Mouse (Mus musculus): ENCODE measurements around the gene Dtnb.

Dtnb gene

DNA sequence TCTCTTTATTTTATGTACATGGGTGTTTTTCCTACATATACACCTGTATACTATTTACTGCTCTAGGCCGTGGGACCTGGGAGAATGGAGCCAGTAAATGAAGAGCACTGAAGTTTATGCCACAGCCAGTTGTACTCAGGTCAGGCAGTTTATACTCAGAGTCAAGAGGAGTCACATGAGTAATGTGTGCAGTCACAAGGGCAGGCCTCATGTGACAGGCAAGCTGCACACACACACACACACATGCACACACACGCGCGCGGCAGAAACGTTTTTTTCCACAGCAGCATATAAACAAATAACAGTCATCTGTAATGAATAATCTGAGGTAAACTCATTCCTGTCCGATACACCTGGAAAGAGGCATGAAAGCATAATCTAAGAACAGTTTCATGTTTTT, 164.8 kb downstream of the Dtnb start:
- DNase-seq = no peak

DNA sequence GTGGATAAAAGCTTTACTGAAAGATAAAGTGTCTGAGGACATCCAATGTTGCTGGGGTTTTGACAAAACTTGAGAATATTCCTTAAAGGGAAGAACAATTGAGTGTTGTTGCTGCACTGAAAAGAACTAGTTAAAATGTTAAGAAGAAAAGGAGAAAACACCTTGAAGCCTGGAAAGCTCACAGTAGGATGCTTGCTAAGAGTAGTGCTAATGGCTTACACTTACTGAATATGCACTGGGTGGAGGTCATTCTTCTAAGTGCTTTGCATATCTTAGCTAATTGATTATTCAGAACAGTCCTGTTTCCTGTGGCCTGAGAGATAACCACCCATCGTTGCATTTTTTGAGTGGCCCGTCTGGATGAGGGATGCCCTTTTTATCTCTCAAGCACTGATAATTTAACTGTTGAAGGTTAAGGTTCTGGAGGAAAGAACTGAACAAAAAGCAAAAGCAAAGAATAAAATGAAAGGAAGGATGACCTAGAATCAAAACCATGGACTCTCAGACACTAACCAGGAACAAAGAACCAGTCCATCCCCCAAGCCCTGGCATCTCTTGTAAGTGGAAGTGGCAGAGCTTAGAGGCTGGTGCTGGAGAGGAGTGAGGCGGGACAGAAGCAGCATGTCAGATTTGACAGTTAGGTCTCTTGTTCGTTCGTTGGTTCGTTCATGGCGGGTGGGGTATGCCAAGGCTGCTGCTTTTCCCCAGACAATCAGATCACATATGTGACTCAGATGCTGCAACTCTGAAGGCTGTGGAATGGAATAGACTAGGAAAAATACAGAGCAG, 166.8 kb downstream of the Dtnb start:
- no peak for DNase-seq

DNA sequence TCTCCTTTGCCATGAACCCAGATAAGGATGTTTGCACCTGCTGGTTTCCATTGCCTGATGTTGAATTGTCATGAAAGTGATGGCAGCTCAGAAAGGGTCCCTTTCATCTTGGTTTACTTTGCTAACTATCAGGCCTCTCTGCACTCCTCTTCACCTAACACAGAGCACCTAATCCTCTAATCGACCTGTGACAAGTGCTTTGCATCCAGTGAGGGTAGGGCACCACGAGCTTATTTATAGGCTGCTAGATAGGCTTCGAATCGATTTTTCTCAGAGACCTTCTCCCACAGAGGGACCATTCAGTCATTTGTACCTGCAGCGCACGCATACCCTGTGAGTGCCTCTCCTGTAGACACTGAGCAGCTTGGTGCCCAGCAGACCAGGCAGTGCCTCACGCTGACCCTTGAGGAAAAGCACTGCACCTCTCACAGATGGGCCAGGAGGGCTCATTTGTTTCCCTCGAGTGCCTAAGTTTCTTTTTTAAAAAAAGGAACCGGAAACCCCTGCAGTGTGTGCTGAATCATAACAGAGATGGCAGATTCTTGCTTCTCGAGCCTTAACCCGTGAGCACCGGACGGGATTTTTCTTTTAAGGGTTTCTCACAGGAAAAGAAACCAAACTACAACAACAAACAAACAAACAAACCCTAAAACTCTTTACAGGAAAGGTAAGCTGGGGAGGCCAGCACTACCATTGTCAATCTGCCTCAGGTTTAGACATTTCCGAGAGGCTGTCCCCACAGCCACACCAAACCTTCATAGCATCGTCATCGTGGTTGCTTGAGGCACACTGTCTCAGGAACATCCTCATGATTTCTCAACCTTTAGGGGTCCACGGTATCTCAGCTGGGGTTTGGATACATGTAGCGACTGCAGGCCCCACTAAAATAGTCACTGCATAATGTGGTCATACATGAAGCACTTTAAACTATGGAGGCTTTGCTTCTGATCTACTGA, 167.8 kb downstream of the Dtnb start:
- DNase-seq = no peak

DNA sequence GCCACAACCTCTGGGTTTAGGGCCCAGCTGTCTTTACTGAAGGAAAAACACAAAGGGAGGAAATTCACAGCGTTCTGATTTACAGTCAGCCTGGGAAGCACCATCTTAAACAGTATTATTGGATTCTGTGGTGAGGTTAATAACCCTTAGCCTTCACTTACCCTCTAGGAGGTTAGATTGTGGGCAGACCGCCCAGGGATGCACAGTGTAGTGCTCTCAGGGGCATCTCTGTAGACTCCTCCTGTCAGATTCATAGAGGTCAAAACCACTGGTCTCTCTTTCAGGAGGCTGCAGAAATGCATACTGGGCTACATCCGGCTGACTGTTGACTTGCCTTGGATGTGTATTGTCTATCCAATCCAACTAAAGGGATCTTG, 168.5 kb downstream of the Dtnb start:
- DNase-seq = no peak

DNA sequence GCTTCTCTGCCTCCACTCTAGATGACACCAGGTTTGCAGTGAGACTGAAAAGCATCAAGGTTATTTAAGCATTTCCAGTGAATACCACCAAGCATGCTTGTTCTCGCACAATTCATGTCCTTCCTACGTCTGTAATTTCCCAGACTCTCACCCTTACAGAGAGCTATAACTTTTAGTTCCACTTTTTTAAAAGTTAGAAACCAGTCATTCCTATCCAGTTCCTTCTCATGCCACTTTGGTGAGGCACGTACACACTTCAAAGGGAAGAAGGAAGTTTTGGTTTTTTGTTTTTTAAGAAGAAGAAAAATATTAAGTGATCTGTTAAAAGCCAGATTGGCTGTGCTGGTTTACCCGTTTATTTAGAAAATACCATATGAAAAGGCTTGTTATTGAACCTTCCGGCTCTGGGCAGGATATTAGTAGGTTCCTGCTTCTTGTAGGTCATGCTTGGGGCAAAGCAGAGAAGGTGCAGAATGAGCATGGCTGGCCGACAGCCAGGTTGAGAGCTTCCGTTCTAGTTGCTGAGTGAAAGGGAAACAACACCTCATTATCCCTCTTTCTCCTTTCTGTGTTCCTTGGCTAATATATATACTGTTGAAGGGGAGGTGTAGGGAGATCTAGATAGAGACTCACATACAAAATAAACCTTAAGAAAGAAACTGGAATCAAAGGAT, 173.4 kb downstream of the Dtnb start:
- no peak for DNase-seq

DNA sequence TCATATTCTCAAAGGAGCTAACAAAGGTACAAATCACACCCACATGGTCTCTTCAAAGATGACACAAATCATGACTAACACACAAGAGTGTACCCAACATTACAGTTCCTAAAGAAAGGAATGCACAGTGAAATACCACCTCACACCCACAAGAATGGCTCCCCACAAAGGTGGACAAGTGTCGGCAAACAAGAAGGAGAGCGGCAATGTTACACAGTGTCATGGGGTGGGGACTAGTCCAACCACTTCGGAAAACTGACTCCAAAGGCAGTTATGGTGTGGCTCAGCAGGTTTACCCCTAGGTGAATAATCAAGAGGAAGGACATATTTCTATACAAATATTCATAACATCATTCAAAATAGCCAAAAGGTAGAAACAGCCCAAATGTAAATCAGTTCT, 174.2 kb downstream of the Dtnb start:
- no peak for DNase-seq

DNA sequence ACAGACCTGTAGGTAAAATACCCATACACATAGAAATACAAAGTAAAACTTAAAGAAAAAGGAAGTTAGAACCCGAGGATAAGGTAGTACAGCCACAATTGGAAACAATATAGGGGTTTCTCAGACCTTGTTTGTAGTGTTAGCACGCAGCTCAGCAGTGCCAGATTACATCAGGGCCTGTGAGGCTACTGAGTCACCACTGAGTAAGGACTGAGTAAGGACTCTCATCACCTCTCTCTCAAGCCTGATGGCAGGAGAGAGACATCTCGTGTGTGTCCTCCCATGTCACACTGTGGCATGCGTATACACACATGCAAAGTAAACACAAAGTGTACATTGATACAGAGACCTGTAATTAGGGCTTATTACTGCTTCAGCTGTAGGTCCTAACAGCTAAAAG, 175.4 kb downstream of the Dtnb start:
- DNase-seq = no peak

DNA sequence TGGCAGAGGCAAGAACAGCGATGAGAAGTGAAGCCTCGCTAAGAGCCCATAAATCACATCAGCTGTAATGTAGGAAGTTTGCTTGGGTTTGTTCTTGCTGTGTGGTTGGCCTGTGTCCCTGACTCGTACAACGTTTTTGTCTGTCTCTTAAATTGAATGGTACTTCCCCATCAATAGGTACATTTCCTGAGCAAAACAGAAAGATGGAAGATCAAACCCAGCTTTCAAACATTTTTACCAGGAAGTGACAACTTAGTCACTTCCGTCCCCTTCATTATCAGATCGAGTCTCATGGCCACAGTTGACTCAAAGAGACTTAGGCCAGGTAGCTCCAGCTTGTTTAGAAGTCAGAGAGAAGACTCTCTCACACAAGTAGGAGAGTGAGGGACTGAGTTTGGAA, 183.3 kb downstream of the Dtnb start:
- no peak for DNase-seq

DNA sequence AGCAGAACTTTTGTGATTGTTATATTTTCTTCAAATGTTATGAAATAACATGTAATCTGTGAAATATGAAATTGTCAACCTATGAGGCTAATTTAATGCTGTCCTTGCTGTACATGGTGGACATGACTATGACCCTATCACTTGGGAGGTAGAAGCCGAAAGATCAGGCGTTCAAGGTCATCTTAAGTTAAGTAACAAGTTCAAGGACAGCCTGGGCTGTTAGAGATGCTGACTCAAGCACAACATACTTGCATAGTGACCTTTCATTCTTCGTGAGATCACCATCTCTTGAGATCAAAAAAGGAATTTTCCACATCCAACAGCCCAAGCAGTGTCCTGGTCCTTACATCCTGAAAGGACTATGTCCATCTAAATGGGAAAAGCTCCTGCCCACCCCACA, 184.0 kb downstream of the Dtnb start:
- DNase-seq = no peak

DNA sequence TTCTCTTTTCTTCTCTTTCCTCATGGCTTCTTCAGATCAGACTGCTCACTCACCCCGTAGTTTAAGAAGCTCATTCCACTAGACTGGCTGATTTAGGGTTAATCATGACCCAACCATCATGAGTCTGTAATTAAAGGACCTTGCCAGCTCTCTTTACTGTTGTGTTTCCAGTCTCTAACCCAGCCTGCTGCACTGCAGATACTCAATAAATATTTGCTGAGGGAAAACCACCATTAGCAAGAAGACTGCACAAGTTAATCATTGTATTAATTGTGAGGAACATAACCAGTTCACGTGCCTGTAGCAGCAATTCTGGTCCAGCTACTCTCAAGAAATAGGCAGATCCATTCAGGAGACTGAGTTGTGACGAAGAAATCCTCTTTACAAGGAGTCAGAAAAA, 185.9 kb downstream of the Dtnb start:
- DNase-seq = no peak

DNA sequence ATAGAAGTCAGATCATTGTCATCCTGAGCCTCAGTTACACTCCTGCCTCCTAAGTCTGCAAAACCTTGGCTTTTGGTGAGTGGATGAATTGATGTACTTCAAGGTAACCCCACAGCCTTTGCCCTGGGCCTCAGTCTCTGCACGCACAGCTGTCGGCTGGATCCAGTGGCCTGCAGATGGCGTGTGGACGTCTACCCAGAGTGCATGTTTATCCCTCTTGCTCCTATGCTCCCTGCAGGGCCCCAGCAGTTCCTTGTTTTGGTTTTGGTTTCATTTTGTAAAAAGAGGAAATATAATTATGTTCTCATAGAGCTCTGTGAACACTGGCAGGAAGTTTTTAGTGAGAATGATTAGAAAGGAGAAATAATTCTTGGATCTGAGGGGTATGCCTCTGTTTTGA, 187.2 kb downstream of the Dtnb start:
- peak in 1 of 2 experiments; percentile 26 for DNase-seq

DNA sequence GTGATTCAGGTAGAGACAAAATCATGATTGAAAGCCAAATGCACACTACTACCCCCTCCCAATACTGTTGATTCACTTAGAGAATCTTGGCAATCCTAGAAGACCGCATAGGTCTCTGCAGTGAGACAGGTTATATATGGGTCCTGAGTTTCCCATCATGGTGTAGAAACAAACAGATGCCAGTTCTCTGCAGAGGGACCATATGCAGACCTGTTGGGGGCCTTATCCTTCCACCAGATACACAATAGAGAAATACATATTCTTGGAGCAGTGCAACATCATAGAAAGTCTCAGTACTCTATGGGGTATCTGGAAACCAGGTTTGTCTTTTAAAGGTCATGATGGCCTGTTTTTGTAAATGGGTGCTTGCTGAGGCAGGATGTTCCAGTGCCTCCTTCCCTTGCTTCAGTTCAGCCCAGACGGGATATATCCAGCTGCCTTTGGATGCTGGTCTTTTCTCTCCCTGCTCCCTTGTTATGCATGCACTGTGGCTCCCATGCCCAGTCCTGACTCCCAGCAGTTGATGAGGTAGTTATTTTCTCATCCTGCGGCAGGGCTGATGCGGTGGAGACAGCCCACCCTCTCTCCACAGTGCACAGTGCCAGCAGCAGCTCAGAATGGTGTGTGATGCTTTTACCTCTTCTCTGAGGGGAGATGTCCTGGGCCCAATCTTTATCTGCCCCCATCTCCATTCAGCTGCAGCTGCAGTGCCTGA, 188.9 kb downstream of the Dtnb start:
- DNase-seq = no peak

DNA sequence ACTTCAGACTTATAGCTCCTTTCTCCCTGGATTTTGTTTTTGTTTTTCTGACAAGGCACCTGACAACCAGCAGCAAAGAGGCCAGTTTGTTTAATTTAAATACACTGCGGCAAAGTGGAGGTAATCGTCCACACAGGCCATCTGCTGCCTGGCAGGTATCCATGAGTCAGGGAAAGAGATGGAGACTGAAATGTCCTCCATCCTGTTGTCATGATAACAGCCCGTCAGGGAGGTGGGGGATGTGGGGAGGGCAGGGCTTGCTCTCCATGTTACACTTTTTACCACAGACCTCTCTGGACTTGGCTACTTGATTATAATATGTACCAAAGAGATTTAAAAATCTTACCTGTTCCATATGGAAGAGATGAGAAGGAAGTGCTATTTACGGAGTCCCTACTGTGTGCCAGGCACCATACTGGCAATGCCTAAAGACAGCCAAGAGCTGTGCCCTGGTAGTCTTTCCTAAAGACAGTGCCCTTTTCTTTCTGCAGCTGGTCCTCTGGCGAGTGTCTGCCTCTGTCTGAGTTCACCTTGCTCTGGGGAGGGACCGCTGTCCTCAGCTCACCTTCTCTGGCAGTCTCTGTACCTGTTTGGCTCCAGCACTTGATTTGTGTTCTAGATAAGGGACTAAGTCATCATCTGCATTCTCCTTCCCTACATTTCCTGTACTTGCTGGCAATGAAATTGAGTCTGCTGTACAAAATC, 189.6 kb downstream of the Dtnb start:
- peak; percentile 93 for DNase-seq

DNA sequence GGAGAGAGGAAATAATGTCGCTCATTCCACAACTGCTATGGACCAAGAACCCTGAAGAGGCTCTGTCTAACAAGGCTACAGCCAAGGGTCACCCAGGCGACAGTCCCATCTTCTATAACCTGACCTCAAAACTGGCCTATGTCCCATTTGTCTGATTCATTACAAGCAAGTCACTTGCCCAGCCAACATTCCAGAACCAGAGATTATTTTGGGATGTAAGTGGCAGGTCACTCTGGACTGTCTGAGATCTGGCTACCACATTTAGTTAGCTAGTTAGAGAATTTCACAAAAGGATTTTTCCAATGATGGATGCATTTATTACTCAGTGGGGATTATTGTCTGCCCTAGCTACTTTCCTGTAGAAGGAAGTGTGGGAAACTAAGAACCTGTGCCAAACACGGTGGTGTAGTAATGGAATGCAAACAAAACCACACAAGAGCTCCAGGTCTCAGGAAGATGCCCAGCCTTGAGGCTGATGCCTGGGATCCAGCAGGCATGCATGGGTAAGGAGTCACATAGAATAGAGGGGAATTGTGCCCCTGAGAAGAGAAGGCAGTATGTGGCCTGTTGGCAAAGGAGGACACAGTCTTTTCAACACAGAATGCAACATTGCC, 192.1 kb downstream of the Dtnb start:
- DNase-seq = no peak

DNA sequence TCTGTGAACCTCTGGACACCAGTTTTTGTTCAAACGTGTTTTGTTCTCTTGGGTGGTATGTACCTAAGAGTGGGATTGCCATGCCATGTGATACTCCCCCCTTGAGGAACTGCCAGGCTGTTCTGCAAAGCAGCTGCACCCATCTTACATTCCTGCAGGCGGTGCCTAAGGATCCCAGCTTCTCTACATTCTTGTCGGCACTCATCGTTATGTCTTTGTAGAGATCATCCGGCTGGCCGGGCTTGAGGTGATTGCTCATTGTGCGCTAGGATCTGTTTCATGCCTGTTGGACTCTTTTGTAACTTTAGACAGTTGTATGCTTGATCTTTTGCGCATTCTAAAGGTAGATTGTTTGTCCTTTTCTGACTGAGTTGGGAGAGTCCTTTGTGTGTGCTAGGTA, 195.2 kb downstream of the Dtnb start:
- no peak for DNase-seq

DNA sequence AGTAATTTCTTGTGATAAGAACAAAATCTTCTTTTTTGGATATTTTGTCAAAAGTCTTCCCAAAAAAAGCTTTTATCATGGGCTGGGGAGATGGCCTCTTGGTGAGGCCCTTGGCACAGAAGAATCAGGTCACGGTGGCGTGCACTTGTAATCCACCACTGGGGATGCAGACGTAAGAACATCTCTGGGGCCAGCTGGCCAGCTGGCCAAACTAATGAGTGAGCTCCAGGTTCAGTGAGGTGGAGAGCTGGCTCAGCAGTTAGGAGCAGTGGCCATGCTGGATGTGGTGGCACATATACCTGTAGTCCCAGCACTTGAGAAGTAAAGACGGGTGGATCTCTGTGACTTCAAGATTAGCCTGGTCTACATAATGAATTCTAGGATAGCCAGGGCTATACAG, 196.2 kb downstream of the Dtnb start:
- DNase-seq = no peak

DNA sequence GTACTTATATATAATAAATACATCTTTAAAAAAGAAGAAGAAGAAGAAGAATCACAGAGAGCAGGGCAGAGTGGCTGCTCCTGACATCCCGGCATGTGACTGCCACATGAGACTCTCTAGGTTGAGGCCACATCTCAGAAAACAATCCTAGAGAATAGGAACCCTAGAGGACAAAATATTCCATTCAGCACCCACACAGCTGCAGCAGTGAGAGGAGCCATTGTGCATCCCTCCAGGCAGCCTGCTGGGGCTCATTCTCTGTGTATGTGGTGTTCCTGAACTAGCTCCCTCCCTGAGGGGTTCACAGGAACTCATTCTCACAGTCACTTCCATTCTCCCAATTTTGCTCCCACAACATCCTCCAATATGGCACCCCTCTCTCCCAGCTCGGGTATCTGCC, 198.4 kb downstream of the Dtnb start:
- DNase-seq = no peak

DNA sequence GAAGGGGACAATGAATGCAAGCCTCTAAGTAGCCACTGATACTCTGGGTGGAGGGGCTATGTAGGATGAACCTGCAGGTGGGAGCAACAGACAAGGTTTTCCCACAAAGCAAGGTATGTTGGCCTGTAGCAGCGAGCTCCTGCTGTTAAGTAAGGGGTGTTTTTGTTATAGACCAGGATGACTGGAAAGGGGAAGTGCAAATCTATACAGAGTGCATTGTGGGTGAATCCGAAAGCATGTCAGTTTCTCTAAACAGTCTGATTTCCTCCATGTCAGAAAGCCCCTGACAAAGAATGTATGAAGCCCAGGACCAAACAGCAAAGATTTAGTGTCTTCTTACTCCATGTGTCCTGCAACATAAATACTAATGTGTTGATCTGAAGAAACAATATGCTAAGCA, 198.9 kb downstream of the Dtnb start:
- no peak for DNase-seq

DNA sequence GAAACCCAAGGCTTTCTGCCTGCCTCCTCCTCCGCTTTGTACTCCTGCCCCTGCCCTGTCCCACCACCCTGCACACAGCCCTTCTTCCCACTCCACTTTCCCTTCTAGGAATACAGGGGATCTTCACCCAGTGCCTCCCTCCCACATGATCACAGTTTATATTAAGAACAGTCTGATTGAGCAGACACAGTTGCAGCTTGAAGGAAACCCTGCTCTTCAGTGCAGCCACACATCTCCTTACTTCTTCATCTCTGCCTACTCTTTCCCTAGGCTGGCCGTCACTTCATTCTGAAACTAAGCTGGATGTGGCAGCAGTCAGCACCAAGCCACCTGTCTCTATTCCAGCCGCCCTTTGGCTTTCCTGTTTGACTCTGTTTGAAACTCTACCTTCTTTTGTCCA, 201.5 kb downstream of the Dtnb start:
- no peak for DNase-seq

DNA sequence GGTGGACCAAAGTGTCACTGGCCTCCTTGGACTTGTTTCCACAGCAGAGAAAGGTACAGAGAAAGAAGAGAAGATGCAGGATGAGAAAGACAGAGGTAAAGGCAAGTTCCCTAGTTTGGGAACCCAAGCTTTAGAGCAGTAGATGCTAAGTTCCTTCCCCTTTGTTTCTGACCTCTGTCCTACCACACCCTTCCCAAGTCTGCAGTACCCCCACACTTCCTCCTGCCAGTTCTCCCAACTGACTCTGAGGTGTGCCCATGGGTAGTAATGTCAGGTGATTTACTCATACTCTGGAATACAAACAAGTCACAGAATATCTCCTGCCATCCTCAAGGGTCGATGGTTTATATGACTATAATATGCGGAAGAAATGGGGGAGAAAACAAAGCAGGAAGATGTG, 203.8 kb downstream of the Dtnb start:
- no peak for DNase-seq

DNA sequence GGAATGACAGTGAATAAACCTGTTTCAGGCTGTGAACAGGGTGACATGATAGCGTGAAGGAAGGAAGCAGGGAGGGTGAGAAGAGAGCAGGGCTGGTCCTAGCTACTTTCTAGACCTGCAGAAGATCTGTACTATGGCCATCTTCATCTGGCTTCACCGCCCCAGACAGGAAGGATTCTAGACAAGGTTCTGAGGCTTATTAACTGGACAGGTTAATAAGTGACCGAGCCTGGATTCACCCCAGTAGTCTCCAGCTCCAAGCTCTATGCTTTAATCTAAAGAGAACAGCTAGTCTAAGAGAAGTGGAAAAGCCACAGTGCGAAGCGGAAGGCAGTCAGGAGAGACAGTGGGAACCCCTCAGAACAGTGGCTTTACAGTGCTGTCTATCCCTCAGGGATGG, 205.5 kb downstream of the Dtnb start:
- no peak for DNase-seq

DNA sequence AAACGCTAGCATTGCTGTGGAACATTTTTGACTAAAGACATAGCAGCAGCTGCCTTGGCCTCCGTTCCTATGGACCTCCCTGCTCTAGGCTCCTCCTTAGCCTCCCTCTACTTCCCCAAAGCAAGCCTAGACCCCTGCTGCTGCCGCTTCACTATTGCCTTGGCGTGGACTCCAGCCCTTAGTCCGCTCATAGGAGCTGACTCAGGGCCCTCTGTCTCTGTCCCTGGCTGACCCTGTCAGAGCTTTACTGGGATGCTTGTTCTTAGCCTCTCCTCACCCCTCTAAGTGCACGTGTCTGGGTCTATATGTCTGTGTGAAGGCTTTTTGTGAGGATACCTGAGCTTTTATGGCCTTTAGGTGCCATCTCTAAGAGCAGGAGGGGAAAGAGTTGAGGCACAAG, 206.1 kb downstream of the Dtnb start:
- no peak for DNase-seq
